Mouse (Mus musculus) myocyte (in vitro differentiated cells): ENCODE data around the gene Polrmt. TPM values are rescaled to one million over a fixed set of nuclear protein-coding genes. Genes with fewer than 3 reads are reported as not detected.

ENCODE experiments used
- H3K27me3 ChIP-seq: one replicate; pipeline ENCODE4 v1.6.1; 2011; ENCODE audit not compliant: control insufficient read depth, insufficient read depth, insufficient read length
- H3K36me3 ChIP-seq: one replicate; pipeline ENCODE4 v1.6.1; 2011; ENCODE audit not compliant: control insufficient read depth, insufficient read depth
- H3K4me2 ChIP-seq: one replicate; pipeline ENCODE4 v1.6.1; 2011; ENCODE audit warnings: low read depth, control low read depth
- H3K4me3 ChIP-seq: one replicate; pipeline ENCODE4 v1.5.1; 2011; ENCODE audit warnings: mild to moderate bottlenecking, control low read depth, moderate library complexity
- H3K79me2 ChIP-seq: one replicate; pipeline ENCODE4 v1.6.1; 2011; ENCODE audit not compliant: control insufficient read depth, insufficient read depth
- H3ac ChIP-seq: one replicate; pipeline ENCODE4 v1.6.1; 2011; ENCODE audit not compliant: control insufficient read depth, insufficient read length
- CEBPB ChIP-seq: IDR thresholded peaks from 2 replicates; pipeline ENCODE4 v1.6.1; 2011; ENCODE audit warnings: mild to moderate bottlenecking, moderate library complexity; ENCODE audit not compliant: poor library complexity, insufficient read depth, severe bottlenecking
- E2F4 ChIP-seq: IDR thresholded peaks from one replicate; pipeline ENCODE4 v1.6.1; 2011; ENCODE audit warnings: mild to moderate bottlenecking, control low read depth, moderate library complexity; ENCODE audit not compliant: insufficient read depth
- MAX ChIP-seq: IDR thresholded peaks from one replicate; pipeline ENCODE4 v1.6.1; 2011; ENCODE audit warnings: low read depth, mild to moderate bottlenecking, control low read depth
- MYOD1 ChIP-seq, 3 experiments: IDR thresholded peaks; one replicate each; pipeline ENCODE4 v1.6.1; 2011; ENCODE audit warnings: control low read depth in 2 of 3, low read depth in 2 of 3, mild to moderate bottlenecking in 2 of 3, moderate library complexity in 1 of 3; ENCODE audit not compliant: insufficient read length in 2 of 3, control insufficient read depth in 1 of 3
- MYOG ChIP-seq, 3 experiments: IDR thresholded peaks; one replicate each; pipeline ENCODE4 v1.6.1; 2011; ENCODE audit warnings: control low read depth in 2 of 3, low read depth in 2 of 3, mild to moderate bottlenecking in 2 of 3; ENCODE audit not compliant: insufficient read length in 2 of 3, control insufficient read depth in 1 of 3, insufficient read depth in 1 of 3
- POLR2A ChIP-seq: IDR thresholded peaks from one replicate; pipeline ENCODE4 v1.6.1; 2011; ENCODE audit warnings: low read depth, mild to moderate bottlenecking, control low read depth, moderate library complexity; ENCODE audit not compliant: insufficient read length
- POLR2AphosphoS2 ChIP-seq: IDR thresholded peaks from one replicate; pipeline ENCODE4 v1.6.1; 2011; ENCODE audit warnings: low read depth, control low read depth; ENCODE audit not compliant: insufficient read length
- REST ChIP-seq: IDR thresholded peaks from one replicate; pipeline ENCODE4 v1.6.1; 2011; ENCODE audit warnings: mild to moderate bottlenecking, control low read depth, moderate library complexity; ENCODE audit not compliant: insufficient read depth, insufficient read length
- SRF ChIP-seq: IDR thresholded peaks from one replicate; pipeline ENCODE4 v1.6.1; 2011; ENCODE audit warnings: low read depth; ENCODE audit not compliant: control insufficient read depth, insufficient read length
- TCF12 ChIP-seq: IDR thresholded peaks from one replicate; pipeline ENCODE4 v1.6.1; 2011; ENCODE audit warnings: mild to moderate bottlenecking, control low read depth; ENCODE audit not compliant: poor library complexity, insufficient read depth, severe bottlenecking
- TCF3 ChIP-seq: IDR thresholded peaks from one replicate; pipeline ENCODE4 v1.6.1; 2011; ENCODE audit warnings: low read depth, control low read depth; ENCODE audit not compliant: insufficient read length
- USF1 ChIP-seq: IDR thresholded peaks from one replicate; pipeline ENCODE4 v1.6.1; 2011; ENCODE audit warnings: low read depth, mild to moderate bottlenecking, control low read depth, moderate library complexity
- polyA plus RNA-seq: library from polyadenylated mRNA; unstranded; fragments of >200 nt; fragmentation: generic; extraction: Trizol; gene quantifications from one replicate; pipeline ENCODE4 v1.2.1, GENCODE M21; 2012; ENCODE audit warnings: missing spikeins

Polrmt gene
- 82.3 TPM for polyA plus RNA-seq

DNA sequence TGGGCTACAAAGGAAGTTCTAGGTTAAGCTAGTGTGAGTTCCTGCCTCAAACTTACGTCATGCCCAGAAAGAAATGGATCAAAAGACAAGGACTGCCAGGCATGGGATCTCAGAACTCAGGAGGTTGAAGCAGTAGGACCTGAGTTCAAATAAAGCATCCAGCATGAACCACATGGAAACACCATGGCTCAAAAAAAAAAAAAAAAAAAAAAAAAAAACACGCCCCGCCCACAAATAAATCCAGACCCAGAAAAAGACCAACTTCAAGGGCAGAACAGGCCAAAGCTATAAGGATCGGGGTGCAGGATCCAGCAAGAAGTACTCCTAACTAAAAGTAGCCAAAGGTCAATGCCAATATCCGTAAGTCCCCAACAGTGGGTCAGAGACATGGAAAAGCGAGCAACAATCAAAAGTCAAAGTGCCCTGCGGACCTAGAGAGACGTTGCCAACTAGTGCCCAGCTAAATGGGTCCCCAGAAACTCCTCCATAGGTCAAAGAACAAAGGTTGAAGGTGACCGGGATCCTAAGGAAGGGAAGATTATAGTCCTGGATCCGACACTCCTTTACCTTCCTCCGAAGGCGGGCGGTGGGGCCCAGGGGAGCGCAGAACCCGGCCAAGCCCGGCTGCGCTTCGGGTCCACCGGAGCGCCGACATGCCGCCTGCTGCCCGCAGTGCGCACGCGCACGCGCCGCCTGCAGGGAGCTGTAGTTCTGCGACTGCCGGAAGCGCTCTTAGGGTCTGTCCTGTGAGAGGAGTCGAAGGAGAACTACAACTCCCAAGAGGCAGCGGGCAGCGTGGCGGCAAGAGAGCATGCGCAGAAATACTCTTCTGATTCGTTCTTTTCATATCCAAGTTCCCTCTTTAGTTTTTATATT, at the start of gene Polrmt:
Polrmt (minus strand) TSS at position 684 of the 876 bp plus-strand sequence.
- TF ChIP-seq TCF12 = no peak
- no peak for TF ChIP-seq MAX
- TF ChIP-seq MYOD1 (IDR thresholded peaks at IDR 0.05; ENCODE audit: control insufficient read depth in 1 of 3, insufficient read length in 2 of 3, low read depth in 2 of 3) = no peak
- peak; percentile 85 for TF ChIP-seq SRF
- peak; percentile 94 for TF ChIP-seq POLR2A
- TF ChIP-seq MYOG (IDR thresholded peaks at IDR 0.05; ENCODE audit: control insufficient read depth in 1 of 3, insufficient read depth in 1 of 3, insufficient read length in 2 of 3, low read depth in 2 of 3) = no peak
- TF ChIP-seq TCF3 = no peak
- TF ChIP-seq POLR2AphosphoS2 = peak; percentile 68
- no peak for TF ChIP-seq REST
- TF ChIP-seq USF1 = no peak
- Histone ChIP-seq H3K4me3 (peak within 1 kb of the TSS; percentile 52), H3K4me2 (peak within 1 kb of the TSS; percentile 97), H3K27me3 (no peaks in the 10 kb centered on the region), H3K36me3 (peaks cover 5% of the 10 kb centered on the region), H3ac (no peak within 1 kb of the TSS), H3K79me2 (peaks cover 10% of the 10 kb centered on the region)

DNA sequence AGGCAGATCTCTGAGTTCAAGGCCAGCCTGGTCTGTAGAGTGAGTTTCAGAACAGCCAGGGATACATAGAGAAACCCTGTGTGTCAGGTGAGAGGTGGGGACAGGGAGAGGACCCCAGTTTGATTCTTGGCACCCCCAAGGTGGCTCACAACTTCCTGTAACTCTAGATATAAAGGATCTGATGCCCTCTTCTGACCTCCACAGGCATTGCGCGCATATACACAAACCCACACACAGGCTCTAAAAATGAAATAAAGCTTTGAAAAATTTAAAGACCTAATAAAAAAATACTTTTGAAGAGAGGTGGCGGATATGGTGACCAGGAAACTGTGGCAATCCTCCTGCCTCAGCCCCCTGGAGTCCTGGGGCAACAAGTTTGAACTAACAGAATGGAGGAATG, 49.5 kb upstream of the Polrmt start:
- no peaks in the 10 kb centered on the region for H3K36me3 ChIP-seq
- TF ChIP-seq TCF3 (no peak), MYOG (IDR thresholded peaks at IDR 0.05; ENCODE audit: control insufficient read depth in 1 of 3, insufficient read depth in 1 of 3, insufficient read length in 2 of 3, low read depth in 2 of 3) (no peak), MAX (no peak), E2F4 (no peak), POLR2AphosphoS2 (no peak), TCF12 (no peak), USF1 (no peak), POLR2A (no peak), REST (no peak), CEBPB (no peak), SRF (no peak)

DNA sequence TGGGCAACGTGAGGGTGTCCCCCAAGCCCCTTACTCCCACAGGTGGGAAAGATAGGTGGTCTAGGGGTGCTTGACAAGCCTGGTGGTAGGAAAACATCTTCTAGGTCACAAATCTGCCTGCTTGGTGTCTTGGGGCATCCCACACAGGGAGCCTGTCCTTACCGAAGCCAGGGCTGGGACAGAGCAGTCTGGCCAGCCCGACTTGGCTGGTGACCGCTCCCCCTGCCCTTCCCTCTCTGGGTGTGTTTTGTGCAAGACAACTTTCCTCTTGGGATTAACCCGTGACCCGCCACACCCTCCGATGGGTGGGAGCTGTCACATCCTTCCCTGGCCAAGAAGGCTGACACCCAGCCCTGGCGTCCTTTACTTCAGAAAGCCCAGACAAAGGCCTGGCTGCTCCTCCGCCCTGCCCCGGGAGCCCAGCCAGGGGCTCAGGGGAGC, 48.1 kb upstream of the Polrmt start:
- peak overlapping the region; percentile 99 for H3K4me2 ChIP-seq
- H3K4me3 ChIP-seq = peak overlapping the region; percentile 50
- peaks cover 20% of the 10 kb centered on the region for H3K79me2 ChIP-seq
- no peak overlapping the region for H3ac ChIP-seq
- H3K27me3 ChIP-seq = no peaks in the 10 kb centered on the region
- H3K36me3 ChIP-seq = no peaks in the 10 kb centered on the region
- no peak for TF ChIP-seq E2F4
- TF ChIP-seq POLR2AphosphoS2 = peak; percentile 79
- TF ChIP-seq POLR2A = peak; percentile 75
- no peak for TF ChIP-seq SRF
- TF ChIP-seq CEBPB = no peak

More for the DNA sequence above, 49.5 kb upstream of the Polrmt start:
- Histone ChIP-seq H3K79me2 (peaks cover 21% of the 10 kb centered on the region), H3ac (no peak overlapping the region), H3K4me3 (no peak overlapping the region), H3K27me3 (no peaks in the 10 kb centered on the region), H3K4me2 (no peak overlapping the region)

DNA sequence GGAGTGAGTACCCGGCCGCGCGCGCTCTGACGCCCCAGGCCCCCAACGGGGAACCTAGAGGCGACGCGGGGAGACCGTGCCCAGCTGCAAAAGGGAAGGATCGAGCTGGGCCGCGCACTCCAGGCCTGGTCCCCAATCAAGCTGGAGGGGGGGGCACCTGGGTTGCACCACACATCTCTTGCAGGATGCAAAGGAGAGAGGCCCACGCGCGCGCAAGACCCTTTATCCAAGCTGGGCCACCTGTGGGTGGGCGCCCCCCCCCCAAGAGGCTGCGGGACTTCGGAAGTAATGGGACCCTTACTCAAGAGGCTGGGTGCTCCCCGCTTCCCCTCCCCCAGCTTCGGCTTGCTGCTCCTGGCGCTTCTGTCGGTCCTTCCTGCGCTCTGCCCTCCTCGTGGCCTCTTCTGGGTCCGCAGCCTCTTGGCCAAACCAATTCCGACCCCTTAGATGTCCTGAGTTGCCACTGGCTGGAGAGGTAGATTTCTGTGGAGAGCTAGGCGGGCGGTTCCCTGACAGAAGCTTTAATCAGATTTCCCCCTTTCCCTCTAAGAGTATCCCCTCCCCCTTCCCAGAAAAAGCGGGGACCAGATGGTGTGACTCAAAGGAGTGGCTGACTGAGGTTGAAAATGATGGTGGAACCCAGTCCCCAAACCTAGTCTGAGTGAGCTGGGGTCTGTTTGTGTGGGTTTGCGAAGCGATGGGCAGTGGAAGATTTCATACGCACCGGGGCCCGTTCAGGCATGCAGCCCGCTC, 47.5 kb upstream of the Polrmt start:
- H3ac ChIP-seq = peak overlapping the region; percentile 34
- H3K4me3 ChIP-seq = peak overlapping the region; percentile 50
- peak overlapping the region; percentile 99 for H3K4me2 ChIP-seq
- peaks cover 14% of the 10 kb centered on the region for H3K79me2 ChIP-seq
- no peaks in the 10 kb centered on the region for H3K27me3 ChIP-seq
- TF ChIP-seq E2F4 (no peak), TCF12 (no peak), REST (no peak), SRF (no peak)
- H3K36me3 ChIP-seq = no peaks in the 10 kb centered on the region
